Mouse (Mus musculus) hindbrain, embryonic 11.5 days (tissue): ENCODE data around the gene Nt5e. TPM values are rescaled to one million over a fixed set of nuclear protein-coding genes. Genes with fewer than 3 reads are reported as not detected.

Source experiments
- ATAC-seq: fragments of 200-750 bp; cut with Nextera tagmentation; 2 replicates; pipeline ENCODE4 v1.8.0; 2017; ENCODE audit warnings: mild to moderate bottlenecking, moderate TSS enrichment, moderate library complexity; ENCODE audit not compliant: low FRiP score
- DNase-seq: peaks from one replicate; pipeline ENCODE4 v3.0.0-alpha.2; 2015; ENCODE audit warnings: low spot score
- H3K27ac ChIP-seq: fragments of 300-500 bp; sonication (generic); 2 replicates; pipeline ENCODE4 v1.5.1; 2014; ENCODE audit warnings: mild to moderate bottlenecking, low read depth, low read length
- H3K27me3 ChIP-seq: fragments of 300-500 bp; sonication (generic); 2 replicates; pipeline ENCODE4 v1.6.1; 2014; ENCODE audit warnings: mild to moderate bottlenecking, low read length, moderate library complexity, mixed read lengths; ENCODE audit not compliant: control insufficient read depth, insufficient read depth
- H3K36me3 ChIP-seq: fragments of 300-500 bp; sonication (generic); 2 replicates; pipeline ENCODE4 v1.6.1; 2014; ENCODE audit warnings: mild to moderate bottlenecking, low read length, moderate library complexity, mixed read lengths; ENCODE audit not compliant: control insufficient read depth, insufficient read depth
- H3K4me1 ChIP-seq: fragments of 300-500 bp; sonication (generic); replicated peaks from 2 replicates; pipeline ENCODE4 v1.6.1; 2014; ENCODE audit warnings: low read length, mixed read lengths; ENCODE audit not compliant: control insufficient read depth, insufficient read depth
- H3K4me2 ChIP-seq: fragments of 300-500 bp; sonication (generic); replicated peaks from 2 replicates; pipeline ENCODE4 v1.6.1; 2014; ENCODE audit warnings: mild to moderate bottlenecking, low read depth, low read length
- H3K4me3 ChIP-seq: fragments of 300-500 bp; sonication (generic); 2 replicates; pipeline ENCODE4 v1.5.1; 2014; ENCODE audit warnings: low read depth, low read length
- H3K9ac ChIP-seq: fragments of 300-500 bp; sonication (generic); 2 replicates; pipeline ENCODE4 v1.6.1; 2014; ENCODE audit warnings: low read depth, low read length
- H3K9me3 ChIP-seq: fragments of 300-500 bp; sonication (generic); 2 replicates; pipeline ENCODE4 v1.6.1; 2016; ENCODE audit warnings: low read length; ENCODE audit not compliant: control insufficient read depth
- WGBS: fragments of 180-500 bp; shearing (Covaris S2); extraction: QIAGEN DNeasy Blood & Tissue Kit; methylation state at CpG from one replicate; pipeline ENCODE4 v1.1.7; 2014; 5-methylcytosine and 5-hydroxymethylcytosine counted together
- polyA plus RNA-seq: library from polyadenylated mRNA; unstranded; fragments of >200 nt; fragmentation: Nextera tagmentation; extraction: Ambion mirVana; gene quantifications from 2 replicates; pipeline ENCODE4 v1.2.1, GENCODE M21; 2014

Gene Nt5e
- polyA plus RNA-seq, 1 experiment from 2014 or later = 2.1 TPM

DNA sequence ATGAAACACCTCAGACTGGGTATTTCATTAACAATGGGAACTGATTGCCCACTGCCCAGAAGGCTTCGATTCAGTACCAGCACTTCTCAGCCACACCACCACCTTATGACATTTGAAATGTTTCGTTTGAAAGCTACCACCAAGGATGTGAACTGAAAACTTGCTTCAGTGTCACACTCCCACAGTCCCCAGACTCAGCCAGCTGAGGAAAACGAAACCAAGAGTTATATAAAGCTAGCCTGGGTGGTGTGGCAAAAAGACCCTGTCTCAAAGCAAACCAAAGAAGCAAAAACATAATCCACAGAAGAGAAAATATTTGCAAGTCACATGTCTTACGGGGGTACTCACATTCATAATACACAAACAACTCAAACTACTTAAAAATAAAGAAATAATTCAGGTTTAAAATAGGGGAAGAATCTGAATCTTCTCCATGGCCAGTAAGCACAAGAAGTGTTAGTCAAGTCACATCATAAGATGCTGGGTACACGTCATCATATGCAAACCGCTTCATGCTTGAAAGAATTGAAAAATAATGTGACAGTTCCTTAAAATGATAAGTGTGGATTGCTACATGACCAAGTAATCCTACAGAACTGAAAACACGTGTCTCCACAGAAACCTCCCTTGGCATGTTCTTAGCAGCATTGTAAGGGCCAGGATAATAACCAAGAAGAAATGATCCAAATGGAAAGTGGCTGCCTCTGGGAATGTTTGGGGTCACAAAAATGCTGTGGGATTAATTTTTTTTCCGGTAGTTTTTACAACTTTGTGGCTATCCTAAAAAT, 28.9 kb upstream of the Nt5e start:
- Histone ChIP-seq H3K4me1 (no peaks in the 10 kb centered on the region), H3K4me3 (no peak overlapping the region), H3K9ac (no peak overlapping the region), H3K4me2 (no peak overlapping the region), H3K27ac (no peak overlapping the region), H3K9me3 (no peaks in the 10 kb centered on the region), H3K27me3 (no peaks in the 10 kb centered on the region), H3K36me3 (no peaks in the 10 kb centered on the region)
- ATAC-seq = no peak
- DNase-seq = no peak
- WGBS = 90% methylated on average over 8 of the region's 8 CpGs

- Histone ChIP-seq H3K9ac (no peak overlapping the region), H3K9me3 (no peaks in the 10 kb centered on the region), H3K4me3 (no peak overlapping the region), H3K4me1 (no peaks in the 10 kb centered on the region), H3K4me2 (no peak overlapping the region), H3K36me3 (no peaks in the 10 kb centered on the region), H3K27ac (no peak overlapping the region), H3K27me3 (no peaks in the 10 kb centered on the region)
- DNase-seq = no peak
- 84% methylated on average over 2 of the region's 2 CpGs for WGBS
- no peak for ATAC-seq
Observed at GRCm38 (mm10) chr9:88307019-88307618, 19.9 kb upstream of the Nt5e start.

DNA sequence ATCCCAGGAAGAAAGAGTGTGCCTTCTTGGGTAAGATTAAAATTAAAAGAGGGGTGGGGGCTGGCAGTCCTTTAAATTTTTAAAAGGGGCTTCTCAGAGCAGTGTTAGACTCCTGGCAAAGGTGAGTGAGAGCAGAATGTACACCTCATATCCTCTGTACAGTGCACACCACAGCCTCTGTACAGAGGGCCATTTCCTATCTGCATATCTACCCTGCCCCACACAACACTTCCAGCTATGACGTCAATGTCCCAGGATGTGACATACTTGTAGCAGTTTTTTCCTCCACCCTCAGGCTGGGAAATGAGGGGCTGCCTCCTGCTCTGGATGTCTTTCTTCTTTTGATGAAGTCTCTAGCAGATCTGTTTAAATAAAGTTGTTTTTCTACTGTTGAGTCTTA, 17.9 kb upstream of the Nt5e start:
- DNase-seq = no peak
- Histone ChIP-seq H3K9me3 (no peaks in the 10 kb centered on the region), H3K4me3 (no peak overlapping the region), H3K27ac (no peak overlapping the region), H3K4me1 (no peaks in the 10 kb centered on the region), H3K4me2 (no peak overlapping the region), H3K27me3 (no peaks in the 10 kb centered on the region), H3K36me3 (no peaks in the 10 kb centered on the region), H3K9ac (no peak overlapping the region)
- ATAC-seq = no peak
- WGBS = 79% methylated on average over 1 of the region's 1 CpGs

GRCm38 (mm10) chr9:88319226-88319625, 7.8 kb upstream of the Nt5e start:
- ATAC-seq (no peak), DNase-seq (no peak)
- H3K4me2 ChIP-seq = no peak overlapping the region
- no peaks in the 10 kb centered on the region for H3K36me3 ChIP-seq
- no peaks in the 10 kb centered on the region for H3K9me3 ChIP-seq
- H3K27ac ChIP-seq = no peak overlapping the region
- no peak overlapping the region for H3K9ac ChIP-seq
- H3K4me1 ChIP-seq = no peaks in the 10 kb centered on the region
- H3K27me3 ChIP-seq = no peaks in the 10 kb centered on the region
- H3K4me3 ChIP-seq = no peak overlapping the region

- ATAC-seq (no peak), DNase-seq (no peak)
- WGBS = 93% methylated on average over 3 of the region's 3 CpGs
- Histone ChIP-seq H3K4me1 (no peaks in the 10 kb centered on the region), H3K36me3 (no peaks in the 10 kb centered on the region), H3K9me3 (no peaks in the 10 kb centered on the region), H3K4me2 (no peak overlapping the region), H3K9ac (no peak overlapping the region), H3K27me3 (peaks cover 8% of the 10 kb centered on the region; the same call in 1 of the 2 replicates), H3K27ac (no peak overlapping the region), H3K4me3 (no peak overlapping the region)
Observed at GRCm38 (mm10) chr9:88324616-88325015, 2.4 kb upstream of the Nt5e start.

GRCm38 (mm10) chr9:88328666-88329065, 1.7 kb downstream of the Nt5e start:
- H3K36me3 ChIP-seq = no peaks in the 10 kb centered on the region
- no peak overlapping the region for H3K4me3 ChIP-seq
- H3K9me3 ChIP-seq = no peaks in the 10 kb centered on the region
- no peak overlapping the region for H3K9ac ChIP-seq
- ATAC-seq (no peak), DNase-seq (no peak)
- peaks cover 8% of the 10 kb centered on the region; the same call in 1 of the 2 replicates for H3K27me3 ChIP-seq
- no peak overlapping the region for H3K27ac ChIP-seq
- no peak overlapping the region for H3K4me2 ChIP-seq
- 10% methylated on average over 5 of the region's 5 CpGs for WGBS
- H3K4me1 ChIP-seq = no peaks in the 10 kb centered on the region

DNA sequence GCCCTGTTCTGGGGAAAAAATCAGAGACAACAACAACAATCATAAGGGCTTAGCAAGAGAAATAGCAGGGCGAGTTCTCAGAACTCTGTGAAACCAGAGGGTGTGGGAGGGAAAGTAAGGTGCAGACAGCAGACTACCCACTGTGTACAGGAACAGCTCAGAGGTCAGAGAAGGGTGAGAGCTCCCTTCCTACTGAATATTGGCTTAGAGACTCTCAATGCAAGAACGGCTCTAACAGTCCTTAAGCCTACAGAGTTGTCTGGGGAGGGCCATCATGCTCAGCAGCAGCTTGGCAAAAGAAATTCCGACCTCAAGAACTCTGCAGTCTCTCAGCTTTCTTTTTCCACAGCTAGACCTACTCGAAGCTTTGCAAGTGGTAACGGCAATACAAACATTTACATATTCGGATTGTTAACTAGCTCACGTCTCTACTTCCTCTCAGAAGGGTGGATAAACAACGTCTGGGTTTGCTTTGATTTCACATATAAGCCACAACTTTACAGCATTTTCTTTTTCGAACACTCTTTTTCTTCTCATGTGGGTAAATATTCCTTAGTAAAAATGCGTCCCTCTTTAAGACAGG, 2.3 kb downstream of the Nt5e start:
- no peak overlapping the region for H3K4me3 ChIP-seq
- H3K27ac ChIP-seq = no peak overlapping the region
- no peaks in the 10 kb centered on the region for H3K4me1 ChIP-seq
- no peak overlapping the region for H3K4me2 ChIP-seq
- no peaks in the 10 kb centered on the region for H3K9me3 ChIP-seq
- H3K9ac ChIP-seq = no peak overlapping the region
- peaks cover 8% of the 10 kb centered on the region; the same call in 1 of the 2 replicates for H3K27me3 ChIP-seq
- WGBS = 40% methylated on average over 10 of the region's 10 CpGs
- no peaks in the 10 kb centered on the region for H3K36me3 ChIP-seq
- ATAC-seq (no peak), DNase-seq (no peak)

GRCm38 (mm10) chr9:88330316-88330715, 3.3 kb downstream of the Nt5e start:
- H3K4me1 ChIP-seq = no peaks in the 10 kb centered on the region
- H3K9me3 ChIP-seq = no peaks in the 10 kb centered on the region
- H3K27ac ChIP-seq = no peak overlapping the region
- DNase-seq (no peak), ATAC-seq (no peak)
- WGBS = 68% methylated on average over 3 of the region's 3 CpGs
- H3K4me2 ChIP-seq = no peak overlapping the region
- H3K9ac ChIP-seq = no peak overlapping the region
- H3K27me3 ChIP-seq = peaks cover 8% of the 10 kb centered on the region; the same call in 1 of the 2 replicates
- no peaks in the 10 kb centered on the region for H3K36me3 ChIP-seq
- no peak overlapping the region for H3K4me3 ChIP-seq
